Mouse (Mus musculus) testis, adult 2 months (tissue): ENCODE measurements around the gene Pin1.

ENCODE experiments used
- CTCF ChIP-seq: fragments of 200-500 bp; IDR thresholded peaks from 2 replicates; pipeline ENCODE4 v1.5.1; 2012; ENCODE audit warnings: low read depth, mild to moderate bottlenecking, inconsistent platforms, low read length, moderate library complexity; ENCODE audit not compliant: control insufficient read depth, insufficient read depth, insufficient replicate concordance
- POLR2A ChIP-seq: fragments of 200-500 bp; IDR thresholded peaks from 2 replicates; pipeline ENCODE4 v1.6.1; 2012; ENCODE audit warnings: low read depth, mild to moderate bottlenecking, inconsistent platforms, low read length, moderate library complexity; ENCODE audit not compliant: control insufficient read depth

- TF ChIP-seq POLR2A (no peak), CTCF (no peak)
Measured at GRCm38 (mm10) chr9:20636256-20636655, 15.6 kb upstream of the Pin1 start.
